Mouse (Mus musculus) forebrain, embryonic 15.5 days (tissue): ENCODE measurements around the gene Lrrn2. TPM values are rescaled to one million over a fixed set of nuclear protein-coding genes. Genes with fewer than 3 reads are reported as not detected.

Source experiments
- ATAC-seq: fragments of 200-750 bp; cut with Nextera tagmentation; replicated peaks from 2 replicates; pipeline ENCODE4 v1.8.0; 2017; ENCODE audit warnings: mild to moderate bottlenecking, moderate TSS enrichment, moderate library complexity
- H3K27ac ChIP-seq: fragments of 300-500 bp; sonication (generic); replicated peaks from 2 replicates; pipeline ENCODE4 v1.5.1; 2015; ENCODE audit warnings: mild to moderate bottlenecking, inconsistent platforms
- H3K27me3 ChIP-seq: fragments of 300-500 bp; sonication (generic); 2 replicates; pipeline ENCODE4 v1.6.1; 2015; ENCODE audit warnings: inconsistent platforms
- H3K36me3 ChIP-seq: fragments of 300-500 bp; sonication (generic); 2 replicates; pipeline ENCODE4 v1.6.1; 2015; ENCODE audit warnings: mild to moderate bottlenecking, inconsistent platforms
- H3K4me1 ChIP-seq: fragments of 300-500 bp; sonication (generic); 2 replicates; pipeline ENCODE4 v1.6.1; 2015; ENCODE audit warnings: inconsistent platforms
- H3K4me2 ChIP-seq: fragments of 300-500 bp; sonication (generic); replicated peaks from 2 replicates; pipeline ENCODE4 v1.6.1; 2015; ENCODE audit warnings: mild to moderate bottlenecking, inconsistent platforms
- H3K4me3 ChIP-seq: fragments of 300-500 bp; sonication (generic); 2 replicates; pipeline ENCODE4 v1.5.1; 2015; ENCODE audit warnings: mild to moderate bottlenecking, inconsistent platforms
- H3K9ac ChIP-seq: fragments of 300-500 bp; sonication (generic); replicated peaks from 2 replicates; pipeline ENCODE4 v1.6.1; 2015; ENCODE audit warnings: mild to moderate bottlenecking, inconsistent platforms
- H3K9me3 ChIP-seq: fragments of 300-500 bp; sonication (generic); 2 replicates; pipeline ENCODE4 v1.6.1; 2016; ENCODE audit warnings: inconsistent platforms
- WGBS: fragments of 180-500 bp; shearing (Covaris S2); methylation state at CpG from one replicate; pipeline ENCODE4 v1.1.7; 2015; ENCODE audit warnings: mixed read lengths; 5-methylcytosine and 5-hydroxymethylcytosine counted together
- polyA plus RNA-seq: library from polyadenylated mRNA; unstranded; fragments of >200 nt; fragmentation: Nextera tagmentation; extraction: Ambion mirVana; gene quantifications from 2 replicates; pipeline ENCODE4 v1.2.1, GENCODE M21; 2015

Gene Lrrn2
- polyA plus RNA-seq, 1 experiment from 2014 or later, result 50.3 TPM

- peaks cover 26% of the 10 kb centered on the region for H3K4me1 ChIP-seq
- no peak overlapping the region for H3K4me2 ChIP-seq
- H3K4me3 ChIP-seq, result no peak overlapping the region
- H3K36me3 ChIP-seq, result no peaks in the 10 kb centered on the region
- no peaks in the 10 kb centered on the region for H3K9me3 ChIP-seq
- H3K9ac ChIP-seq, result no peak overlapping the region
- 64% methylated on average over 11 of the region's 11 CpGs for WGBS
- no peak overlapping the region for H3K27ac ChIP-seq
- ATAC-seq, result 0 out of 2 replicates have a peak, but pooled peaks have one; percentile 42
- H3K27me3 ChIP-seq, result no peaks in the 10 kb centered on the region
Observed at GRCm38 (mm10) chr1:132890161-132890794, 10.2 kb downstream of the Lrrn2 start.

GRCm38 (mm10) chr1:132892065-132892464, 12.0 kb downstream of the Lrrn2 start:
- Histone ChIP-seq H3K9ac (no peak overlapping the region), H3K36me3 (no peaks in the 10 kb centered on the region), H3K27me3 (no peaks in the 10 kb centered on the region), H3K9me3 (no peaks in the 10 kb centered on the region), H3K27ac (no peak overlapping the region), H3K4me2 (no peak overlapping the region), H3K4me1 (peaks cover 13% of the 10 kb centered on the region), H3K4me3 (no peak overlapping the region)
- no peak for ATAC-seq
- WGBS, result 80% methylated on average over 2 of the region's 2 CpGs

DNA sequence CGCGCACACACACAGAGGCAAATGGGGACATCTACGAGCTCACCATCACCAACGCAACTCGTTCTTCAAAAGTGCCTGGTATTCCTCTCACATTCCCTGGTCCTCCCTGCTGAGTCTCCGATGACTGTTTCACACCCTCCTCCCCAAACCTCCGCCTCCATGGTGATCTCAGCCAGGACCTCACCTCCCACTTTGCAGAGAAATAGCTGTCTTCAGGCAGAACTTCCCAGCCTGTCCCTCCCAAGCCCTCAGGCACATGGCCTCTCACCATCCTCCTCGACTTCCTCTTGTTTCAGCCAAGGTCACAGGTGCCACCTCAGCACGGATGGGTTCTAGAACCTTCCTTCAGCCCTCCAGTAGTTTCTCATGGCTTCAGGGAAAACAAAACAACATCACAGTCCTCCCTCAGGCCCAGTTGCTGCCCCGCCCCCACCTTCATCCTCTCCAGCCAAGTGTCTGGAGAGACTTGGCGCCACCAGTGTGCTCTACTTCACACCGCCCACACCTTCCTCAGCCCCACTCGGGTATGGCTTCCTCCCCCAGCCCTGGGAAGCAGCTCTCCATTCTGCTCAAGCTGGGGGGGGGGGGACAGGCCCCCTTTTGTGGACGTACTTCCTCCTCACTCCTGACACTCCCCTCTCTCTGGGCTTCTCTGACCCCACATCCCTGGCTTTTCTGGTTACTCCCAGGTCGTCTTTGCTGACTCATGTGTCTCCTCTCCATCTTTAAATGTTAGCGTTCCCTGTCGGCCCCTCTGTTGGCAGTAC, 13.4 kb downstream of the Lrrn2 start:
- Histone ChIP-seq H3K36me3 (no peaks in the 10 kb centered on the region), H3K9ac (no peak overlapping the region), H3K27ac (no peak overlapping the region), H3K4me3 (no peak overlapping the region), H3K4me1 (peaks cover 13% of the 10 kb centered on the region), H3K27me3 (no peaks in the 10 kb centered on the region), H3K4me2 (no peak overlapping the region), H3K9me3 (no peaks in the 10 kb centered on the region)
- ATAC-seq, result no peak
- 77% methylated on average over 17 of the region's 17 CpGs for WGBS

DNA sequence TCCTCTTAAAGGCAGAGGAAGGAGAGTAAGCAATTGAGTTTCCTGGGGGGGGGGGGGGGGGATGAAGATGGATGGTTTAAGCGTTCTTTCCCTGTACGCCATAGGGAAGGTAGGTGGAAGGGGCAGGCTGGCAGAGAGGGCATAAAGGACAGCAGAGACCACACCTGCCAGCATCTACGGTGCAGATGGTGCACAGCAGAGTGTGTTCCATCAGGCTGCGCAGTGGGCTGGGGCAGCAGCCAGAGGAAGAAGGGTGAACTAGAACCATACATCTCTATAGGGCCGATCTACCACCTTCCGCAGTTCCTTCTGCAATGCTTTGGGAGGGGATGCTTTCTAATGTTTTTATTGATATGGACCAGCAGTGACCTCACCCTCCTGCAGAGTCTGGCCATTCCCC, 19.0 kb downstream of the Lrrn2 start:
- Histone ChIP-seq H3K27me3 (no peaks in the 10 kb centered on the region), H3K36me3 (no peaks in the 10 kb centered on the region), H3K9ac (no peak overlapping the region), H3K9me3 (no peaks in the 10 kb centered on the region), H3K4me2 (no peak overlapping the region), H3K27ac (no peak overlapping the region), H3K4me1 (peaks cover 25% of the 10 kb centered on the region), H3K4me3 (no peak overlapping the region)
- ATAC-seq, result no peak
- WGBS, result 89% methylated on average over 6 of the region's 6 CpGs

DNA sequence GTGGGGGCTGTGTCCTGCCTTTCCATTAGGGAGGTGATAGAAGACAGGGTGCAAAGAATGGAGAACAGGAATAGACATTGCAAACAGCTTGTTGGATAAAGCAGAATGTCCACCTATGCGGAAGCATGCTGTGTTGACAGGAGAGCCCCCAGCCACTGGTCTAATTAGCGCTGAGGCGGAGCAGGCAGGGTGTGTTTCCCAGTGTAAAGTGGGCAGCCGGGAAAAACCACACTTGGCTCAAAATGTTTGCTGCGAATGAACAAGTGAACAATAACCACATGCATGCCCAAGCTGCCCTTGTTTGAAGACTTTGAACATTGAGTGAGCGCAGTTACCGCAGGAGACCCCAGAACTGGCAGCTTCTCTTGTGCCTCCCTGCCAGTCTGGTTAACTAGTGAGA, 19.6 kb downstream of the Lrrn2 start:
- 44% methylated on average over 7 of the region's 7 CpGs for WGBS

DNA sequence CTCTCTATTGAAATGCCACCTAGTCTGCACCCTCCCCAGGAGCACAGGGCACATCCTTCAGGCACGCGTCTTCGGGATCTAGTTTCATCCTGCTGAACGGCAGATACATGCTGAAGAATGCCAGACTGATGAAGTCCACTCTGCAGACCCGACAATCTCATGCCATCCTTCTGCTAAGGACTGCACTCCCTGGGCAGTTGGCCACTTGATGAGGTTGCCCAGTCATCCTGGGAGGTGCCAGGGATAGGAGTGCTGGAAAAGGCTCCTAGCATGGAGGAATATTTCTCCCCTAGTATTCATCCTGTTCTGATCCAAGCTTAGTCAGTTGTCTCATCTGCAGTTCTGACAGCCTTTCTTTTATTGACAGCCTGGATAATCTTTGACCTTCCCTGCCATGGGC, 20.9 kb downstream of the Lrrn2 start:
- no peak overlapping the region for H3K4me3 ChIP-seq
- no peak overlapping the region for H3K9ac ChIP-seq
- no peak overlapping the region for H3K4me2 ChIP-seq
- no peaks in the 10 kb centered on the region for H3K27me3 ChIP-seq
- ATAC-seq, result no peak
- H3K36me3 ChIP-seq, result no peaks in the 10 kb centered on the region
- no peak overlapping the region for H3K27ac ChIP-seq
- H3K4me1 ChIP-seq, result peaks cover 25% of the 10 kb centered on the region
- 91% methylated on average over 5 of the region's 5 CpGs for WGBS
- no peaks in the 10 kb centered on the region for H3K9me3 ChIP-seq

More for the DNA sequence above, 19.6 kb downstream of the Lrrn2 start:
- Histone ChIP-seq H3K9me3 (no peaks in the 10 kb centered on the region), H3K27me3 (no peaks in the 10 kb centered on the region), H3K4me3 (no peak overlapping the region), H3K4me2 (no peak overlapping the region), H3K9ac (no peak overlapping the region), H3K27ac (no peak overlapping the region), H3K36me3 (no peaks in the 10 kb centered on the region), H3K4me1 (peaks cover 25% of the 10 kb centered on the region)
- 0 out of 2 replicates have a peak, but pooled peaks have one; percentile 46 for ATAC-seq

DNA sequence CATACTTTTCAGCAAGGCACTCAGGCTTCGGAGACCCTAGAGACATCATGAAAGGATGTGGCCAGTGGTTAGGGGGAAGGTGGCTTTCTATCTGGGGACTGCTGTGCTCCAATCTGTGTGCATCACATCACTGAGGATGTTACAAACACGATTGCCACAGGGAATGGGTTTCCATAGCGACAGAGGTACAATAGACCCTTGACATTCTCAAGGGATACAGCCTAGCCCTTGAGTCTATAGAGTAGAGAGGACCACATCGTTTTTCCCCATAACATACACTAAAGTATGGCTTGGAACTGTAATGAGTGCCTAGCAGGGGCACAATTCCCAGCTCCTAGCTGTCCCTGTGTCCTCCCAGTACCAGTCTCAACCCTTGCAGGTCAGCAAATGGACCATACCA, 23.4 kb downstream of the Lrrn2 start:
- Histone ChIP-seq H3K9me3 (no peaks in the 10 kb centered on the region), H3K4me1 (peaks cover 27% of the 10 kb centered on the region), H3K27ac (no peak overlapping the region), H3K9ac (no peak overlapping the region), H3K36me3 (no peaks in the 10 kb centered on the region), H3K4me3 (no peak overlapping the region), H3K4me2 (no peak overlapping the region), H3K27me3 (no peaks in the 10 kb centered on the region)
- ATAC-seq, result no peak
- WGBS, result 42% methylated on average over 4 of the region's 4 CpGs

- WGBS, result 55% methylated on average over 4 of the region's 4 CpGs
- no peak overlapping the region for H3K4me2 ChIP-seq
- no peaks in the 10 kb centered on the region for H3K36me3 ChIP-seq
- no peak for ATAC-seq
- no peak overlapping the region for H3K4me3 ChIP-seq
- no peak overlapping the region for H3K27ac ChIP-seq
- peaks cover 15% of the 10 kb centered on the region; the same call in 1 of the 2 replicates for H3K4me1 ChIP-seq
- H3K9me3 ChIP-seq, result no peaks in the 10 kb centered on the region
- no peaks in the 10 kb centered on the region for H3K27me3 ChIP-seq
- no peak overlapping the region for H3K9ac ChIP-seq
Observed at GRCm38 (mm10) chr1:132909090-132909489, 29.0 kb downstream of the Lrrn2 start.

DNA sequence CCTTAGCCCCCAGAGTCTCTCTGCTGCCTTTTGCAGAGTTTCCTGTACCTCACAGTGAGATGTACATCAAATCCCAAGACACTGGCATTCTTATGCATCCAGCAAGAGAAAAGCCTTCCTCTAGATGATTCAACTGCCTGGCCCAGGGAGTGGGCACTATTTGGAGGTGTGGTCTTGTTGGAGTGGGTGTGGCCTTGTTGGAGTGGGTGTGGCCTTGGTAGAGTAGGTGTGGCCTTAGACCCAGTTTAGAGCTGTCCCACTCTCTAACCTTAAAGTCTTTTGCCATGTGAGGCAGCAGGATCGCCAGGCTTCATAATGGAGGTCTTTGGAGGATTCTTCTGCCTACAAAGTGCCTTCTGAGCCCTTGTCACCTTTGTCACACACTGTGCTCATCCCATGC, 29.9 kb downstream of the Lrrn2 start:
- no peaks in the 10 kb centered on the region for H3K36me3 ChIP-seq
- peaks cover 15% of the 10 kb centered on the region; the same call in 1 of the 2 replicates for H3K4me1 ChIP-seq
- 71% methylated on average over 1 of the region's 1 CpGs for WGBS
- no peaks in the 10 kb centered on the region for H3K9me3 ChIP-seq
- H3K4me3 ChIP-seq, result no peak overlapping the region
- H3K9ac ChIP-seq, result no peak overlapping the region
- H3K27ac ChIP-seq, result no peak overlapping the region
- H3K27me3 ChIP-seq, result no peaks in the 10 kb centered on the region
- ATAC-seq, result no peak
- no peak overlapping the region for H3K4me2 ChIP-seq

DNA sequence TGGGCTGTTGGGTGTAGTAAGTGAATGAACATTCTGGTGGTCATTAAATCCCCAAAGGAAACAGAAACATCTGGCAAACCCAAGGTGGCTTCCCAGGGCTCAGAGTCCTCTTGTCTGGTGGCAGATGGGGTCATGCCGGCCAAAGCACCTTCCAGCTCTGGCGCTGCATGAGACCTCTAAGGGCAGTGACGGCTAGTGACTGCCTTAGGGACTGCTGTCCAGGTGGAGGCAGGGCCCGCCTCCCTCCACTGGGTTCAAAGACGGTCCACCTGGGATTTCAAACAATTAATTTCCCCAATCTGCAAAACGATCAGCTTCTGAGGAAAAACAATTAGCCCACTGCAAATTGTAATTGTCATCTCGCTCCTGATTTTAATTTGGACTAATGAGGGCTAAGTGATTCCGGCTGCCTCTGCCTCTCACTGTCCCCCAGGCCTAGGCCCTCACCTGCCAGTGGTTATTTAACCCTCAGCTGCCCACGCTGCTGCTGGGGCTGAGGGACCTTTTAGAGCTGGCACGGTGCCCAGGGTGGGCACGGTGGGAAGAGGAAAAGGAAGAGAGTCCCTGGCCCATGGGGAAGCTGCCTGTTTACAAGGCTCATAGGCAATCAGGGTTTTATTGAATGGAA, 30.5 kb downstream of the Lrrn2 start:
- no peak overlapping the region for H3K9ac ChIP-seq

DNA sequence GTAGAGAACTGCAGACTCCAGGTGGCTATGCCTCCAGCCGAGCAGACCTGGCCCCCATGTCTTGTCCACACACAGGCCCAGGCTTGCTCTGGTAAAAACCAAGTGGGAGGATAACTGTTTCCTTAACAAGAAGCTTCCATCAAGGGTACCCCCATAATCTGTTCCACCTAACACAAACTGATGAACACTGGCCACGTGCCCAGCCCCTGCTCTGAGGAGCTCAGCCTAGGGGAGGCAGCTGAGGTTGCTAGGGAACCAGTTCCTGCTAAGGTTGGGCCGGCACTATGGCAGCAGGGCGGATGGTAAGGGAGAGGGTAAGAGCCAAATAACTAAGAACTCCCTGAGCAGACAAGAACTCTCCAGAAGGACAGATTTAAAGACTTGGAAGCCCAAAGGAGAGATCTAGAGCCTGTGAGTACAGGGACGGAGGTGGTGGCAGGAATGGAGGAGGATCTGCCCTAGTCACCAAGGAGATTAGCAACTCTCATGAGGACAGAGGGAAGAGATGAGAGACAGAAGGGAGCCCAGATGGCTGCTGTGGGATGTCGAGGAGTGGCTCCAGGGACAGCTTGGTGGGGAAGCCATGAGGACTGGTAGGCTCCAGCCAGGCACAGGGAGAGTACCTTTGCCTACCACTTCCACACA, 35.9 kb downstream of the Lrrn2 start:
- Histone ChIP-seq H3K9me3 (no peaks in the 10 kb centered on the region), H3K27me3 (no peaks in the 10 kb centered on the region), H3K4me3 (no peak overlapping the region), H3K9ac (no peak overlapping the region), H3K4me2 (no peak overlapping the region), H3K4me1 (peaks cover 42% of the 10 kb centered on the region), H3K36me3 (no peaks in the 10 kb centered on the region), H3K27ac (peak overlapping the region; percentile 43)
- 32% methylated on average over 6 of the region's 6 CpGs for WGBS
- peak; percentile 44; the same call in 1 of the 2 replicates for ATAC-seq

More for the DNA sequence above, 30.5 kb downstream of the Lrrn2 start:
- Histone ChIP-seq H3K27ac (no peak overlapping the region), H3K27me3 (no peaks in the 10 kb centered on the region), H3K9me3 (no peaks in the 10 kb centered on the region), H3K4me2 (no peak overlapping the region), H3K36me3 (no peaks in the 10 kb centered on the region), H3K4me3 (no peak overlapping the region), H3K4me1 (peaks cover 15% of the 10 kb centered on the region; the same call in 1 of the 2 replicates)
- 42% methylated on average over 11 of the region's 11 CpGs for WGBS
- ATAC-seq, result no peak

- WGBS, result 6% methylated on average over 8 of the region's 8 CpGs
- Histone ChIP-seq H3K4me2 (no peak overlapping the region), H3K9ac (no peak overlapping the region), H3K4me1 (peaks cover 58% of the 10 kb centered on the region), H3K9me3 (no peaks in the 10 kb centered on the region), H3K36me3 (no peaks in the 10 kb centered on the region), H3K4me3 (no peak overlapping the region), H3K27me3 (no peaks in the 10 kb centered on the region), H3K27ac (peak overlapping the region; percentile 62)
- ATAC-seq, result peak; percentile 17; the same call in 1 of the 2 replicates
Observed at GRCm38 (mm10) chr1:132917554-132917953, 37.5 kb downstream of the Lrrn2 start.
